Mouse (Mus musculus): ENCODE results near the gene Spa17.

GRCm38 (mm10) chr9:37646246-37646645 is 32.7 kb upstream of the Spa17 start:
- TF ChIP-seq GATA1 (IDR thresholded peaks at IDR 0.05; ENCODE audit: borderline replicate concordance, low read length) (no peak), FLI1 (IDR thresholded peaks at IDR 0.05; ENCODE audit: low read length) (no peak)

Data from megakaryocyte, embryonic 14.5 days (primary cell).